Mouse (Mus musculus) bone marrow macrophage, adult 2 months (primary cell): Measurements from ENCODE around the gene Gm49486. TPM values are rescaled to one million over a fixed set of nuclear protein-coding genes. Genes with fewer than 3 reads are reported as not detected.

Source experiments
- H3K27ac ChIP-seq: 2 replicates; pipeline ENCODE4 v1.5.1; 2012; ENCODE audit warnings: low read depth, low read length; ENCODE audit not compliant: insufficient read depth
- H3K4me1 ChIP-seq: 2 replicates; pipeline ENCODE4 v1.6.1; 2012; ENCODE audit warnings: low read length; ENCODE audit not compliant: control insufficient read depth, insufficient read depth
- H3K4me3 ChIP-seq: 2 replicates; pipeline ENCODE4 v1.5.1; 2012; ENCODE audit warnings: mild to moderate bottlenecking, low read length, moderate library complexity; ENCODE audit not compliant: insufficient read depth
- CTCF ChIP-seq: IDR thresholded peaks from 2 replicates; pipeline ENCODE4 v1.5.1; 2012; ENCODE audit warnings: low read depth, mild to moderate bottlenecking, low read length, moderate library complexity
- POLR2A ChIP-seq: IDR thresholded peaks from 2 replicates; pipeline ENCODE4 v1.6.1; 2012; ENCODE audit warnings: mild to moderate bottlenecking, low read depth, low read length, borderline replicate concordance
- polyA plus RNA-seq: library from polyadenylated mRNA; stranded (reverse); fragments of >200 nt; gene quantifications from 2 replicates; pipeline ENCODE4 v1.2.4, GENCODE M21; 2012; ENCODE audit not compliant: missing spikeins, insufficient read depth, insufficient read length

Gene Gm49486
- polyA plus RNA-seq, 1 experiment, result not detected

- peaks cover 11% of the 10 kb centered on the region for H3K4me1 ChIP-seq
- no peak overlapping the region for H3K4me3 ChIP-seq
- no peak for TF ChIP-seq CTCF
- no peak for TF ChIP-seq POLR2A
- no peak overlapping the region for H3K27ac ChIP-seq
These were observed 54.2 kb downstream of the Gm49486 start for GRCm38 (mm10) chr15:79283371-79283770.

- TF ChIP-seq CTCF (no peak), POLR2A (no peak)
- no peak within 1 kb of the TSS for H3K4me3 ChIP-seq
- peaks cover 11% of the 10 kb centered on the region for H3K4me1 ChIP-seq
- no peak within 1 kb of the TSS for H3K27ac ChIP-seq
These were observed 56.2 kb downstream of the Gm49486 start, which contains the start of gene Baiap2l2 for GRCm38 (mm10) chr15:79285399-79285798. Baiap2l2 (minus strand) TSS chr15:79285537.

GRCm38 (mm10) chr15:79286141-79286540 lies 57.0 kb downstream of the Gm49486 start:
- peaks cover 4% of the 10 kb centered on the region for H3K4me1 ChIP-seq
- no peak overlapping the region for H3K4me3 ChIP-seq
- no peak for TF ChIP-seq POLR2A
- TF ChIP-seq CTCF, result no peak
- H3K27ac ChIP-seq, result no peak overlapping the region

DNA sequence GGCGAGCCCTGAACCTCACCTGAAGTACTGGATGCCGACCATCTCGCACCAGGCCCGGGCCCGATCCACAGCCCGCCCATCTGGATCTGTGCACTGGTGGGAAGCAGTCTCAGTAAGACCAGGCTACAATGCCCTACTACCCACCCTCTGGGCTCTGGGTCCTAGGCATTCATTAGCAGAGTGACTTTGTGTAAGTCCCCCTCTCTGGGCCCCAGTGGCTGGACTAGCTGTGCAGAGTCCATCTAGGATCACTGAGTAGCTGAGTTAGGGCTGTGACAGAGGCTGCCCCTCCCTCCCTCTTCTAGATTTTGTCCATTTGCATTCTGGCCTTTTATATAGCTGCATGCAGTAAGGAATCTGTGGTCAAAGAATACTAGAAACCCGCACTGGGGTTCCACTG lies 57.9 kb downstream of the Gm49486 start:
- TF ChIP-seq POLR2A (no peak), CTCF (no peak)
- Histone ChIP-seq H3K27ac (no peak overlapping the region), H3K4me1 (no peaks in the 10 kb centered on the region), H3K4me3 (no peak overlapping the region)

GRCm38 (mm10) chr15:79288387-79288786 lies 59.2 kb downstream of the Gm49486 start:
- H3K4me1 ChIP-seq, result no peaks in the 10 kb centered on the region
- H3K4me3 ChIP-seq, result no peak overlapping the region
- TF ChIP-seq CTCF, result no peak
- no peak overlapping the region for H3K27ac ChIP-seq

DNA sequence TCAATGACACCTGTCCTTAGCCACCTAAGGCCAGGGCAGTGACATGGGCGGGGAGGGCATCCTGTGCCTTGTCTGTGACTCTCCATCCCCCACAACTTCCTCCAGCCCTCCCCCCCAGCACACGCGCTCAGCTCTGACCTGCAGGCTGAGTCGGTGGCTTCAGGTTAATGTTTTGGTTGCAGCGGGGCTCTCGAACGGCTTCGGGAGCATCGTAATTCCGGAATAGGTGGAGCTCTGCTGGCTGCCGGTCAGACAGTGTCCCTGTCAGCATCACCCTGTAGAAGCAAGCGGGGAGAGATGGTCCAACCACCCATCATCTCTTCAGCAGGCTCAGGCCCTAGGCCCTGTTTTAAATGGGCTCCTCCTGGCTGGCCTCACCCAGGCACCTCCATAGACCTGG lies 60.2 kb downstream of the Gm49486 start:
- TF ChIP-seq POLR2A (no peak), CTCF (no peak)
- Histone ChIP-seq H3K4me1 (no peaks in the 10 kb centered on the region), H3K27ac (no peak overlapping the region), H3K4me3 (no peak overlapping the region)

- no peak overlapping the region for H3K4me3 ChIP-seq
- TF ChIP-seq CTCF (no peak), POLR2A (no peak)
- no peaks in the 10 kb centered on the region for H3K4me1 ChIP-seq
- H3K27ac ChIP-seq, result no peak overlapping the region
These were observed 61.1 kb downstream of the Gm49486 start for GRCm38 (mm10) chr15:79290340-79290739.

DNA sequence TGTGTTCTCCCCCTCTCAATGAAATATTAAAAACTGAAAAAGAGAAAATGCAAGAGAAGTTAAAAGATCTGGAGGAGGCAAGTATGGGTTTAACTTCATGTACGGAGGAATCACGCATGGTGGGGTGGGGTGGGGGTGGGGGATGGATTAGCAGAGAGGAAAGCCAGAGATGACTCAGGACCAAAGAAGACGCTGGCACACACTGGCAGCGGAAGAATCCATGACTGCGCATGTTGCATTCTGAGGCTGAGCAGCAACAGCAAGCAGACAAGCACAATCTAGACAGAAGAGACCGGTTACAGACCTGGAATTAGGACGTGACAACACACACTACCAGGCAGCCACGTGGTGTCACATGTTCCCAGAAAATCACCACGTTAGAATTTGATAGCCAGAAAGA lies 63.6 kb downstream of the Gm49486 start:
- TF ChIP-seq CTCF (no peak), POLR2A (no peak)
- Histone ChIP-seq H3K4me3 (no peak overlapping the region), H3K4me1 (no peaks in the 10 kb centered on the region), H3K27ac (no peak overlapping the region)

GRCm38 (mm10) chr15:79298553-79298952 lies 69.4 kb downstream of the Gm49486 start:
- no peaks in the 10 kb centered on the region for H3K4me1 ChIP-seq
- H3K4me3 ChIP-seq, result no peak overlapping the region
- H3K27ac ChIP-seq, result no peak overlapping the region
- no peak for TF ChIP-seq POLR2A
- TF ChIP-seq CTCF, result no peak

DNA sequence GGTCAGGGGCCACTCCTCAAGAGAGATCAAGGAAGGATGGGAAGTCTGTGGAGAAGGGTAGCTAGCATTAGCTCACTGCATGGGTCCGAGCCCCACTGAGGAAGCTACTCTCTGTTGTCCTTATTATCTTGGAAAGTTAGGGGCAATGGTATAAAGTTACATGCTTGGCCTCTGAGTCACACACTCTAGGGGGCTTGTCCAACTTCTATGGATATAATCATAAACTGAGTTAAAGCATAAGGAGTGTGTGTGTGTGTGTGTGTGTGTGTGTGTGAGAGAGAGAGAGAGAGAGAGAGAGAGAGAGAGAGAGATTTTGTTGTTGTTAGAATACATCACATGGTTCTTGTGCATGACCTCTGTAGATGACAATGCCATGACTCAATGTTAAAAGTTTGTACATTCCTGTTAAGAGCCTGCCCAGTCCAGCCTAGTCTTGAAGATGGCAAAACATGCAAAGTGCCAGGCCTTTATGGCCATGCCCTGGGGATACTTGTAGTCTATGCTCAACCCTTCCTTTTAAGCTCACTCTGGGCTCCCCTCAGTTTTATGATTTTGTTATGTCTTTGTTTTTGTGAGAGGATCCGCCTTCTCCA lies 70.5 kb downstream of the Gm49486 start:
- TF ChIP-seq CTCF (no peak), POLR2A (no peak)
- no peak overlapping the region for H3K4me3 ChIP-seq
- H3K4me1 ChIP-seq, result no peaks in the 10 kb centered on the region
- H3K27ac ChIP-seq, result no peak overlapping the region

- TF ChIP-seq CTCF (no peak), POLR2A (no peak)
- no peak overlapping the region for H3K4me3 ChIP-seq
- no peaks in the 10 kb centered on the region for H3K4me1 ChIP-seq
- no peak overlapping the region for H3K27ac ChIP-seq
These were observed 74.5 kb downstream of the Gm49486 start for GRCm38 (mm10) chr15:79303725-79304124.
